Mouse (Mus musculus): Measurements from ENCODE around the gene Rorb. TPM values are rescaled to one million over a fixed set of nuclear protein-coding genes. Genes with fewer than 3 reads are reported as not detected.

The Rorb gene
- polyA plus RNA-seq, 1 experiment from 2014 or later: 0.55 TPM

- no peaks in the 10 kb centered on the region for H3K4me1 ChIP-seq
- H3K9ac ChIP-seq: no peak overlapping the region
- WGBS: 82% methylated on average over 8 of the region's 8 CpGs
- H3K9me3 ChIP-seq: no peaks in the 10 kb centered on the region
- H3K4me2 ChIP-seq: no peak overlapping the region
- H3K4me3 ChIP-seq (replicated peaks): no peak overlapping the region
- H3K27me3 ChIP-seq (replicated peaks): no peaks in the 10 kb centered on the region
- no peak for ATAC-seq (ENCODE audit: insufficient read depth, low FRiP score, low read depth)
- no peaks in the 10 kb centered on the region for H3K36me3 ChIP-seq
- no peak overlapping the region for H3K27ac ChIP-seq
These were observed 112.0 kb downstream of the Rorb start for GRCm38 (mm10) chr19:18998966-18999365.

DNA sequence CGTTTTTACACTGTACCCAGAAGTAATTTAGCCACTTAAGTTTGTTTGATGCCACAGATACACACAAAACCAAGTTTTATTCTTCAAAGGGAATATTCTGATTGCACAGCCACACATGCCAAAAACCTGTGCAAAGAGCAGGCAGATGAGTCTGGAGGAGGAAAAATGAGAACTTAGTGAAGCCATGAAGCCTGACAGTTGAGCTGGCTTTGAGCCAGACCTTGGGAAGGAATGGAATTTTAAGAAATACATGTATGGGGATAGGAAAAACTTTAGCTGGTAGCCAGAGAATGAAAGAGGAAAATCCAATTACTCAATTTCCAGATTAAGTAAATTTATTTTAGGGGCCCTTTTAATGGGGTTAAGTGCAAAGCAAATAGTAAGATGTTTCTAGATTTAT lies 113.3 kb downstream of the Rorb start:
- H3K4me2 ChIP-seq: no peak overlapping the region
- no peak overlapping the region for H3K4me3 ChIP-seq (replicated peaks)
- WGBS: 74% methylated on average over 1 of the region's 1 CpGs
- no peak overlapping the region for H3K27ac ChIP-seq
- ATAC-seq (ENCODE audit: insufficient read depth, low FRiP score, low read depth): no peak
- no peaks in the 10 kb centered on the region for H3K27me3 ChIP-seq (replicated peaks)
- H3K36me3 ChIP-seq: no peaks in the 10 kb centered on the region
- H3K9ac ChIP-seq: no peak overlapping the region
- H3K4me1 ChIP-seq: no peaks in the 10 kb centered on the region
- no peaks in the 10 kb centered on the region for H3K9me3 ChIP-seq

DNA sequence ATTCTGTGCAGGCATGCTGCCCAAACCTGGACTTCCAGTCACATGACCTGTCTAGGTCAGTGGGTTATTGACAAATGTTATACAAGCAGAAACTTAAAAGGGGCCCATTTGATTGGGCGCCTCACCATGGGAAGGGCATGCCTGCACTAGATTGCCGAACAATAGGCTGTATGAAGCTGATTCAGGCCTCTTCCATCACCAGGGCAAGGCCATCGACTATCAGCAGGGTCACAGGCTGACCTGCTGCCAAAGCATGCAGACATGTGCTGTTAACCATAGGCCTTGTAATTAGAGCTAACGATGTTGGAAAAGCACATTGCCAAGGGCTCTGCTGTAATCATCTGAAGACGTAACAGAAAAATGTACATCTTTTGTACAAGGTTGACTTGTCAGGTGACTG lies 131.0 kb downstream of the Rorb start:
- Histone ChIP-seq H3K4me2 (no peak overlapping the region), H3K36me3 (no peaks in the 10 kb centered on the region), H3K27ac (no peak overlapping the region), H3K9me3 (no peaks in the 10 kb centered on the region), H3K9ac (no peak overlapping the region), H3K4me3 (replicated peaks) (no peak overlapping the region), H3K27me3 (replicated peaks) (no peaks in the 10 kb centered on the region), H3K4me1 (no peaks in the 10 kb centered on the region)
- 70% methylated on average over 5 of the region's 5 CpGs for WGBS
- no peak for ATAC-seq (ENCODE audit: insufficient read depth, low FRiP score, low read depth)

DNA sequence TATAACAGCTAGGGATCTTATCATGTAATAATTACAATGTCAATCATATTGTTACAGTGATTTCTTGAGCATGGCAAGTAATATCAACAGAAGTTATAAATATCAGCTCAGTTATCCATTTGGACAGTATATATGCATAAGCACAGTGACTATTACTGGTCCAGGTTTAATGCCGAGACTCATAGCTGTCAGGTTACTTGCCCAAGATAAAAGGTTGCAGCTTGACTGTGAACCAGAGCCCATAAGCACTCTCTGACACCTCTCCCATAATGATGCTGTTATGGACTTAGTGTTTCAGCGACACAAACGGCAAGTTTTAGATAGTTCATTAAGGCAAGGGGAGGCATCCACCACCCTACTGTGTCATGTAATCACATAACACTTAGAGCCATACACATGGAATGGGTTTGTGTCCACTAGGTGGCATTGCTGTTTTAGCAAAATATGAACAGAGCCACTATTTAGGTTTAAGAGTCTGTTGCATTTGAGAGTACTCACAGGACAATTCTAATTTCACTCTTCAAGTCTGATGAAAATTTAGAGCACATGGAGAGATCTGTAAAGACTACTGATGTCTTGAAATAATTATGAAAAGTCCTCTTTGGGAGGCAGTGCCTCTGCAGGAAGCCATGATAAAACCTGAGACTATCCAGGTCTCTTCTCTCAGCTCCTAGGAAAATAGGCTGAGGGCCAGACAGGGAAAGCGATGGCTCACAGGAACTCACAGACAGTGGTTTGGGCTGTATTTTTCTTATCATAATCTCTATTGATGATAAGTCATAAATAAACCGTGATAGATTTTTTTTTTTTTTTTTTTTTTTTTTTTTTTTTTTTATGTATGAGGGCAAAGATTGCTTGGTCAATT lies 136.0 kb downstream of the Rorb start:
- ATAC-seq (ENCODE audit: insufficient read depth, low FRiP score, low read depth): no peak
- Histone ChIP-seq H3K4me3 (replicated peaks) (no peak overlapping the region), H3K36me3 (no peaks in the 10 kb centered on the region), H3K27me3 (replicated peaks) (no peaks in the 10 kb centered on the region), H3K9ac (no peak overlapping the region), H3K4me2 (no peak overlapping the region), H3K9me3 (no peaks in the 10 kb centered on the region), H3K27ac (no peak overlapping the region), H3K4me1 (no peaks in the 10 kb centered on the region)
- WGBS: 53% methylated on average over 5 of the region's 5 CpGs

DNA sequence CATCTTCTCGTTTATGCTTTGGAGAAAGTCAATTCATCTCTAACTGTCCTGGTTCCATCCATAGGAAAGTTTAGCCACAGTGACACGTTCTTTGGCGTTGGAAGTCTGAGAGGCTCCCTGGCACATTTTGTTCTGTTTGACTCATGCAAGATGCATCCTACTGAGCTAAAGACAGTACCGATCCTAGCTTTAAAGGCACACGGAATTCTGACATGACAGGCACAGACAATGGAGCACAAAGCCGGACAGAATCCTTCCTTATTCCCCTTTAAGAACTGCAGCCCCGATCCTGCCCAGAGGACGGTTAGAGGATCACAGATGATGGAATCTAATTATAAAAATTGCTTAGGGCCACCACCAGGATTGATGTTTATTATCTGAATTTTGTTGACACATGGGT lies 141.6 kb downstream of the Rorb start:
- no peak overlapping the region for H3K9ac ChIP-seq
- no peak overlapping the region for H3K4me2 ChIP-seq
- ATAC-seq (ENCODE audit: insufficient read depth, low FRiP score, low read depth): no peak
- H3K4me1 ChIP-seq: no peaks in the 10 kb centered on the region
- H3K4me3 ChIP-seq (replicated peaks): no peak overlapping the region
- H3K36me3 ChIP-seq: no peaks in the 10 kb centered on the region
- no peaks in the 10 kb centered on the region for H3K27me3 ChIP-seq (replicated peaks)
- WGBS: 60% methylated on average over 8 of the region's 8 CpGs
- H3K9me3 ChIP-seq: no peaks in the 10 kb centered on the region
- no peak overlapping the region for H3K27ac ChIP-seq

GRCm38 (mm10) chr19:18967307-18967706 lies 143.7 kb downstream of the Rorb start:
- no peak overlapping the region for H3K9ac ChIP-seq
- WGBS: 61% methylated on average over 4 of the region's 4 CpGs
- no peaks in the 10 kb centered on the region for H3K36me3 ChIP-seq
- no peak overlapping the region for H3K4me3 ChIP-seq (replicated peaks)
- H3K27me3 ChIP-seq (replicated peaks): no peaks in the 10 kb centered on the region
- ATAC-seq (ENCODE audit: insufficient read depth, low FRiP score, low read depth): no peak
- no peak overlapping the region for H3K27ac ChIP-seq
- H3K9me3 ChIP-seq: no peaks in the 10 kb centered on the region
- no peaks in the 10 kb centered on the region for H3K4me1 ChIP-seq
- H3K4me2 ChIP-seq: no peak overlapping the region

DNA sequence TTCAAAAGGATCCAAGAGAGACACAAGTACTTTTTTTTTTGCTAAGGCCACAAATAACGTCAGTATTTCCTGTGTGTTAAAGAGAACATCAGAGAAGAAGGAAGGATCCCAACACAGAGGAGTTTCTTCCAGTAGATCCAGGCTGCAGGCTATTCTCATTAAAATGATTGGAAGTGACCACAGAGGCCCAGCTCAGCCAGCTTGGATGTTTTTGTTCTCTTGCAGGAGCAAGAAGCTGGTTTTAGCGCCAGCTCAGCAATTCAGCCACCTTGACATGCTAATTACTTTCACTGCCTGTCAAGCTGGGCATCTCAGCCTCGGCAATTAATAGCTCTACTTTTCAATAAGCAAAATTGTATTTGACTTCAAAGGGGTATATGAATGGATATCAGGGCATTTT lies 151.1 kb downstream of the Rorb start:
- H3K4me3 ChIP-seq (replicated peaks): no peak overlapping the region
- H3K9me3 ChIP-seq: no peaks in the 10 kb centered on the region
- no peaks in the 10 kb centered on the region for H3K36me3 ChIP-seq
- no peak for ATAC-seq (ENCODE audit: insufficient read depth, low FRiP score, low read depth)
- WGBS: 42% methylated on average over 3 of the region's 3 CpGs
- H3K9ac ChIP-seq: no peak overlapping the region
- H3K4me2 ChIP-seq: no peak overlapping the region
- no peaks in the 10 kb centered on the region for H3K4me1 ChIP-seq
- H3K27me3 ChIP-seq (replicated peaks): no peaks in the 10 kb centered on the region
- no peak overlapping the region for H3K27ac ChIP-seq

DNA sequence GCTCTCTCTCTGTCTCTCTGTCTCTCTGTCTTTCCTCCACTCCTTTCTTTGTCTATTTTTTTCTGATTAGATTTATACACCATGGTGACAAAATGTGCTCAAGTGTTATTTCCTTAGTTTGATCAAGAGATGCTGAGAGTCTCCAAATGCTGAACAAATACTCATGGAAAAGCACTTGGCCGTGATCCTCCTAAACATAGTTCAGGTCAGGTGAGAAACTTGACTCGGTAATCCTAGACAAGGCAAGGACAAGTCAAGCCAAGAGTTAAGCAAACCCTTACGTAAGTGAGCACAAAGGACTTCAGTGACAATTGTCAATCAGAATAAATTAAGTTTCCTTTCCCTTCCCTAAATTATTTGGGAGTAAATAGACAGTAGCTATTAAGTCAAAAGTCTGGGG lies 158.2 kb downstream of the Rorb start:
- WGBS: 80% methylated on average over 3 of the region's 3 CpGs
- no peaks in the 10 kb centered on the region for H3K9me3 ChIP-seq
- no peak overlapping the region for H3K4me3 ChIP-seq (replicated peaks)
- no peaks in the 10 kb centered on the region for H3K4me1 ChIP-seq
- no peaks in the 10 kb centered on the region for H3K36me3 ChIP-seq
- no peaks in the 10 kb centered on the region for H3K27me3 ChIP-seq (replicated peaks)
- no peak overlapping the region for H3K4me2 ChIP-seq
- no peak for ATAC-seq (ENCODE audit: insufficient read depth, low FRiP score, low read depth)
- no peak overlapping the region for H3K27ac ChIP-seq
- H3K9ac ChIP-seq: no peak overlapping the region

- Histone ChIP-seq H3K27me3 (replicated peaks) (no peaks in the 10 kb centered on the region), H3K4me2 (no peak overlapping the region), H3K4me1 (no peaks in the 10 kb centered on the region), H3K9me3 (no peaks in the 10 kb centered on the region), H3K4me3 (replicated peaks) (no peak overlapping the region), H3K27ac (no peak overlapping the region), H3K36me3 (no peaks in the 10 kb centered on the region), H3K9ac (no peak overlapping the region)
- ATAC-seq (ENCODE audit: insufficient read depth, low FRiP score, low read depth): no peak
- 64% methylated on average over 3 of the region's 3 CpGs for WGBS
These were observed 163.8 kb downstream of the Rorb start for GRCm38 (mm10) chr19:18947193-18947592.

- H3K36me3 ChIP-seq: no peaks in the 10 kb centered on the region
- no peak overlapping the region for H3K4me3 ChIP-seq (replicated peaks)
- H3K4me1 ChIP-seq: no peaks in the 10 kb centered on the region
- H3K4me2 ChIP-seq: no peak overlapping the region
- ATAC-seq (ENCODE audit: insufficient read depth, low FRiP score, low read depth): no peak
- 87% methylated on average over 3 of the region's 3 CpGs for WGBS
- no peaks in the 10 kb centered on the region for H3K9me3 ChIP-seq
- H3K9ac ChIP-seq: no peak overlapping the region
- H3K27me3 ChIP-seq (replicated peaks): no peaks in the 10 kb centered on the region
- H3K27ac ChIP-seq: no peak overlapping the region
These were observed 165.7 kb downstream of the Rorb start for GRCm38 (mm10) chr19:18945265-18945664.

DNA sequence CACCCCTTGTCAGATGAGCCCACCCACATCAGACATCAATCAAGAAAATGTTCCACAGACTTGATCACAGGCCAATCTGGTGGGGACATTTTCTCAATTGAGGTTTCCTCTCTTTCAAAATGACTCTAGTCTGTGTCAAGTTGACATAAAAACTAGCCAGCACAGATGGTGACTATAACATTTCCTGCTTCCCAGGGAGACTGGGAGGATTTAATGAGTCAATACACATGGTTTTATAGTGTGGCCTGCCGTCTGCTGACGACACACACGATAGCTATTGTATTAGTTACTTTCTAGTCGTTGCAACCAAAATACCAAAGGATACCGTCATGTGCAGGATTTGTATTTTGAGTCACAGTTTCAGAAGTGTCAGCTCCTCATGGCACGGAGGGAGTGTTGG lies 169.6 kb downstream of the Rorb start:
- no peak overlapping the region for H3K9ac ChIP-seq
- no peak overlapping the region for H3K4me3 ChIP-seq (replicated peaks)
- H3K27me3 ChIP-seq (replicated peaks): no peaks in the 10 kb centered on the region
- no peak for ATAC-seq (ENCODE audit: insufficient read depth, low FRiP score, low read depth)
- no peak overlapping the region for H3K4me2 ChIP-seq
- no peaks in the 10 kb centered on the region for H3K9me3 ChIP-seq
- H3K4me1 ChIP-seq: no peaks in the 10 kb centered on the region
- no peaks in the 10 kb centered on the region for H3K36me3 ChIP-seq
- WGBS: 77% methylated on average over 6 of the region's 6 CpGs
- no peak overlapping the region for H3K27ac ChIP-seq

- no peaks in the 10 kb centered on the region for H3K9me3 ChIP-seq
- H3K4me1 ChIP-seq: no peaks in the 10 kb centered on the region
- H3K4me2 ChIP-seq: no peak overlapping the region
- H3K36me3 ChIP-seq: no peaks in the 10 kb centered on the region
- no peak overlapping the region for H3K4me3 ChIP-seq (replicated peaks)
- no peaks in the 10 kb centered on the region for H3K27me3 ChIP-seq (replicated peaks)
- H3K27ac ChIP-seq: no peak overlapping the region
- H3K9ac ChIP-seq: no peak overlapping the region
- ATAC-seq (ENCODE audit: insufficient read depth, low FRiP score, low read depth): no peak
These were observed 199.1 kb downstream of the Rorb start for GRCm38 (mm10) chr19:18911755-18912340.

Data from stomach, embryonic 15.5 days (tissue).